Mouse (Mus musculus) CH12.LX (cell line): ENCODE data around the gene Nubpl.

ENCODE experiments used
- CTCF ChIP-seq, 2 experiments: IDR thresholded peaks in 1 of 2; conservative IDR thresholded peaks in 1 of 2; 2 replicates each; pipeline ENCODE4 v1.5.1; 2011 to 2012; ENCODE audit warnings: low read depth in 2 of 2, low read length in 2 of 2, improper control_type of control experiment in 1 of 2, inconsistent platforms in 1 of 2, mild to moderate bottlenecking in 1 of 2, moderate library complexity in 1 of 2
- ETS1 ChIP-seq: conservative IDR thresholded peaks from 2 replicates; pipeline ENCODE4 v1.6.1; 2012; ENCODE audit warnings: low read depth, mild to moderate bottlenecking, inconsistent platforms, low read length, improper control_type of control experiment, moderate library complexity
- SMC3 ChIP-seq: IDR thresholded peaks from 2 replicates; pipeline ENCODE4 v1.6.1; 2011; ENCODE audit warnings: low read depth, low read length, improper control_type of control experiment

- TF ChIP-seq CTCF (conservative IDR thresholded peaks at IDR 0.05 in 1 of 2, IDR thresholded peaks at IDR 0.05 in 1 of 2; ENCODE audit: low read depth in 2 of 2, low read length in 2 of 2) (no peak), SMC3 (no peak), ETS1 (no peak)
Observed at GRCm38 (mm10) chr12:52152071-52152470, 54.5 kb downstream of the Nubpl start.
